Mouse (Mus musculus) embryonic fibroblast, embryonic 13.5 days (primary cell): Measurements from ENCODE around the gene Pdx1.

Experiments
- CTCF ChIP-seq: IDR thresholded peaks from 2 replicates; pipeline ENCODE4 v1.5.1; 2011; ENCODE audit warnings: mild to moderate bottlenecking, control low read depth, low read length, moderate library complexity, borderline replicate concordance; ENCODE audit not compliant: insufficient read depth
- POLR2A ChIP-seq: IDR thresholded peaks from 2 replicates; pipeline ENCODE4 v1.6.1; 2011; ENCODE audit warnings: low read depth, mild to moderate bottlenecking, control low read depth, low read length, moderate library complexity

- TF ChIP-seq CTCF (no peak), POLR2A (no peak)
These were observed 1.2 kb downstream of the Pdx1 start for GRCm38 (mm10) chr5:147270673-147271655.
